Mouse (Mus musculus): ENCODE measurements around the gene Il2rg. TPM values are rescaled to one million over a fixed set of nuclear protein-coding genes. Genes with fewer than 3 reads are reported as not detected.

Gene Il2rg
- polyA plus RNA-seq, 1 experiment from 2014 or later: 12.2 TPM

DNA sequence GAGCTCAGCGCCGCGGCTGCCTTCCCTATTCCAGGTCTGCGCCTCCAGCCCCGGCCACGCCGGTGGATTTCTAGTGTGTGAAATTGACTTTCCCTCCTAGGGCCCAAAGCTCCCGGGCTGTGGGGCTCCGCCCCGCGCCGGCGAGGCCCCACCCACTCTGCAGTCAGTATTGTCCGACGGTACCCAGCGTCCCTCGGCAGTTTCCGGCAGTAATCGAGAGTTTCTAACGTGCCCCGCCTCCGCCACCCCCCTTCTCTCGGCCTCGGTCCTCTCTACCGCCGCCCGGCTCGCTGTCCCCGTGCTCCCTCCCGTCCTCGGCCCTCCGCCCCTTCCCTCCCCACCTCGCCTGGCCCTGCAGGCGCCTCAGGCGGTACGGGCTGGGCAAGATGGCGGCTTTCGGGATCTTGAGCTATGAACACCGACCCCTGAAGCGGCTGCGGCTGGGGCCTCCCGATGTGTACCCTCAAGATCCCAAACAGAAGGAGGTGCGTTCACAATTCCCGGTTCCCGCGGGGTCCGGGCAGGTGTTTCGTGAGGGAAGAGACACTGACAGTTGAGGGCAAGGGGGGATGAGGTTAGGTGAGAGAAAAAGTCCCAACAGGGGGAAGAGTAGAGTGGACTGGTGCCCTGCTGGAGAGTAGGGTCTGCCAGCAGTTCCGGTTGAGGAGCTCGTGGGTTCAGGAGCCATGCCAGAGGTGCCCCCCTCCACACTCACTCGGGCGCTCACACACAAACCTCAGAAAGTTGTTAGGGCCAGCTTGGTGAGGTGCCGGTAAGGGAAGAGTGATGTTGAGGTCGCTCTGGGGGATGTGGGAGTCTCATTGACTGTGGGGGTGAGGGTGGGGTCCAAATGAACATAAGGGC is 6.1 kb upstream of the Il2rg start, which contains the start of gene Med12:
Gene Med12, plus strand, starts transcription at position 156 of the 864 bp plus-strand sequence.
- peak; percentile 95 for ATAC-seq (replicated peaks; ENCODE audit: insufficient number of reproducible peaks, low FRiP score, low TSS enrichment)
- Histone ChIP-seq H3K4me2 (peak within 1 kb of the TSS; percentile 62), H3K27ac (ENCODE audit: low read depth, low read length) (peak within 1 kb of the TSS; percentile 50), H3K27me3 (ENCODE audit: control insufficient read depth, insufficient read depth, low read length) (peaks cover 4% of the 10 kb centered on the region; the same call in 1 of the 2 replicates), H3K4me3 (ENCODE audit: low read depth, low read length) (peak within 1 kb of the TSS; percentile 64), H3K4me1 (ENCODE audit: control insufficient read depth, insufficient read depth, low read length) (no peaks in the 10 kb centered on the region), H3K36me3 (ENCODE audit: control insufficient read depth, insufficient read depth, low read length) (no peaks in the 10 kb centered on the region; the same call in 1 of the 2 replicates), H3K9ac (ENCODE audit: low read depth, low read length) (peak within 1 kb of the TSS; percentile 84), H3K9me3 (replicated peaks; ENCODE audit: control insufficient read depth, low read length) (no peaks in the 10 kb centered on the region)
- 9% methylated on average over 54 of the region's 54 CpGs for WGBS (ENCODE audit: insufficient replicate concordance)

DNA sequence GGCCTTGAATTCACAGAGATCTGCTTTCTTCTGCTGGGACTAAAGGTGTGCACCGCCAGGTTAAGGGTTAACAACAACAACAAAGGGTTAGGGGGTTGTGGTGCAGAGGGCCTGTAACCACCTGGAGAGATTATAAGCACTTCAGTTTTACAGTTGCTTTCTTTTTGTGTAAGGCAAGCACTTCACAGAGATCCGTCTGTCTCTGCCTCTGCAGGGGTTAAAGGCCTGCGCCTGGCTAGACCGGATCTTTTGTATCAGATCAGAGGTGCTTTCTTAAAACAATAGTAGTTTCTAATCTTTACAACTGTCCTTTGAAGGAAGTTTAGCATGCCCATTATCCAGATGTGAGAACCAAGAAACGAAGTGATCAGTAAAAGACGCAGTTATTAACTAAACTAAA is 5.4 kb upstream of the Il2rg start:
- no peak for ATAC-seq (replicated peaks; ENCODE audit: insufficient number of reproducible peaks, low FRiP score, low TSS enrichment)
- Histone ChIP-seq H3K9me3 (replicated peaks; ENCODE audit: control insufficient read depth, low read length) (no peaks in the 10 kb centered on the region), H3K36me3 (ENCODE audit: control insufficient read depth, insufficient read depth, low read length) (no peaks in the 10 kb centered on the region; the same call in 1 of the 2 replicates), H3K27me3 (ENCODE audit: control insufficient read depth, insufficient read depth, low read length) (peaks cover 4% of the 10 kb centered on the region; the same call in 1 of the 2 replicates), H3K9ac (ENCODE audit: low read depth, low read length) (peak overlapping the region; percentile 84), H3K4me3 (ENCODE audit: low read depth, low read length) (peak overlapping the region; percentile 64), H3K4me1 (ENCODE audit: control insufficient read depth, insufficient read depth, low read length) (no peaks in the 10 kb centered on the region), H3K4me2 (peak overlapping the region; percentile 49), H3K27ac (ENCODE audit: low read depth, low read length) (peak overlapping the region; percentile 50)
- WGBS (ENCODE audit: insufficient replicate concordance): 19% methylated on average over 6 of the region's 6 CpGs

DNA sequence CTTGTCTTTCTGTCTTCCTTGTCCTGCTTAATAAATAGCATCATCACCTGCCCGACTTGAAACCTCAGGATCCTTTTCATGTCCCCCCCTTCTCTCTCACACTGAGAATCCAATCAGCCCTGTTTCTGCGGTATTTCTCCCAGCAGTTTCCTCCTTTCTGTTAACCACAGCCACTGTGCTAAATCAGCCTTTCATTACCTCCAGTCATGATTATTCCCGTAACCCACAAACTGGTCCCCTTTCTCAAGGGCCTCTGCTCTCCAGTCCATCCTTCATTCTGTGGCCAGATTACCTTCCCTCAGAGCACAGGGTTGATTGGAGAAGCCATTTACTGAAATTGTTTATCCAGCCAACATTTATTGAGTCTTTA is 685 bp upstream of the Il2rg start, which contains the start of gene Gm20489:
Gene Gm20489, minus strand, starts transcription at position 269 of the 370 bp plus-strand sequence.
- no peak for ATAC-seq (replicated peaks; ENCODE audit: insufficient number of reproducible peaks, low FRiP score, low TSS enrichment)
- no peaks in the 10 kb centered on the region for H3K4me1 ChIP-seq (ENCODE audit: control insufficient read depth, insufficient read depth, low read length)
- no peak within 1 kb of the TSS for H3K27ac ChIP-seq (ENCODE audit: low read depth, low read length)
- no peaks in the 10 kb centered on the region for H3K36me3 ChIP-seq (ENCODE audit: control insufficient read depth, insufficient read depth, low read length)
- WGBS (ENCODE audit: insufficient replicate concordance): 52% methylated on average over 3 of the region's 3 CpGs
- no peaks in the 10 kb centered on the region; the same call in 1 of the 2 replicates for H3K27me3 ChIP-seq (ENCODE audit: control insufficient read depth, insufficient read depth, low read length)
- no peaks in the 10 kb centered on the region for H3K9me3 ChIP-seq (replicated peaks; ENCODE audit: control insufficient read depth, low read length)
- H3K4me2 ChIP-seq: 0 out of 2 replicates have a peak within 1 kb of the TSS, but pooled peaks have one; percentile 3
- H3K9ac ChIP-seq (ENCODE audit: low read depth, low read length): no peak within 1 kb of the TSS
- no peak within 1 kb of the TSS for H3K4me3 ChIP-seq (ENCODE audit: low read depth, low read length)

DNA sequence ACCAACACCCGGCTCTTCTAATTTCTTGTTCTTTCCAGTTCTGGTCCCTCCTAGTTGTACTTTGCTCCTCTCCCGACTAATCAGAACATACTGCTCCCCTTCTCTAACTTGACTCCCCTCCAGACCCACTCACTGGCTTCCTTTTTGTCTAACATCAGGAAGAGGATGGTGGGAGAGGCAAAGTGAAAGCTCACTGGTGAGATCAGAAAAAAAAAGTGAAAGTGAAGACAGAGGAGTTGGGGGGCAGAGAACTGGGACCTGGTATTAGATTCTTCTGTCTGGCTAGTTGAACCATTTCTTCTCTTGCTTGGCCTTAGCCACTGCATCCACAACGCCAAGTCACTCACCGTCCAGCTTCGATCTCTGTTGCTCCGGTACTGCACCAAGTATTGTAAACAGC is 1.4 kb downstream of the Il2rg start:
- Histone ChIP-seq H3K4me1 (ENCODE audit: control insufficient read depth, insufficient read depth, low read length) (no peaks in the 10 kb centered on the region), H3K4me2 (no peak overlapping the region), H3K36me3 (ENCODE audit: control insufficient read depth, insufficient read depth, low read length) (no peaks in the 10 kb centered on the region), H3K27ac (ENCODE audit: low read depth, low read length) (no peak overlapping the region), H3K9ac (ENCODE audit: low read depth, low read length) (no peak overlapping the region), H3K27me3 (ENCODE audit: control insufficient read depth, insufficient read depth, low read length) (no peaks in the 10 kb centered on the region; the same call in 1 of the 2 replicates), H3K9me3 (replicated peaks; ENCODE audit: control insufficient read depth, low read length) (no peaks in the 10 kb centered on the region), H3K4me3 (ENCODE audit: low read depth, low read length) (no peak overlapping the region)
- 89% methylated on average over 6 of the region's 6 CpGs for WGBS (ENCODE audit: insufficient replicate concordance)
- no peak for ATAC-seq (replicated peaks; ENCODE audit: insufficient number of reproducible peaks, low FRiP score, low TSS enrichment)

DNA sequence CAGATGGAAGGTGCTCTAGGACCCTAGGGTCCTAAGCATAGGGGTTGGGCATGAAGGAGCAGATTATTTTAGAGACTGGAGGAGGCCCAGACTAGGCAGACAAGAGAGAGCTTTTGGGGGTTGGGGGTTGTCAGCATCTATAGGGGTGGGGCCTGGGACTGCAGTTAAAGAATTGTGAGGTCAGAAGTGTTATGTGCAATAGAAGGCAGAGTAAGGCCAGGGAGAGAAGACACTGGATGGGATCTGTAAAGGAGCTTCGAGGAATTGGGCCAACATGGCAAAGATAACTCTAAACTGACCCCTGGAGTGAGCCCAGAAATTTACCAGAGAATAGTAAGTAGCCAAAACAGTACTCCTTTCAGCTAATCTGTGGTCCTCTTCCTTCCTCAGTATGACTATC is 4.2 kb downstream of the Il2rg start, which contains the start of gene Gm614:
Gene Gm614, minus strand, starts transcription at position 101 of the 400 bp plus-strand sequence.
- Histone ChIP-seq H3K27ac (ENCODE audit: low read depth, low read length) (no peak within 1 kb of the TSS), H3K27me3 (ENCODE audit: control insufficient read depth, insufficient read depth, low read length) (no peaks in the 10 kb centered on the region), H3K4me1 (ENCODE audit: control insufficient read depth, insufficient read depth, low read length) (peaks cover 4% of the 10 kb centered on the region; the same call in 1 of the 2 replicates), H3K36me3 (ENCODE audit: control insufficient read depth, insufficient read depth, low read length) (no peaks in the 10 kb centered on the region), H3K9me3 (replicated peaks; ENCODE audit: control insufficient read depth, low read length) (no peaks in the 10 kb centered on the region), H3K4me2 (no peak within 1 kb of the TSS), H3K4me3 (ENCODE audit: low read depth, low read length) (no peak within 1 kb of the TSS), H3K9ac (ENCODE audit: low read depth, low read length) (no peak within 1 kb of the TSS)
- 86% methylated on average over 1 of the region's 1 CpGs for WGBS (ENCODE audit: insufficient replicate concordance)
- ATAC-seq (replicated peaks; ENCODE audit: insufficient number of reproducible peaks, low FRiP score, low TSS enrichment): no peak

DNA sequence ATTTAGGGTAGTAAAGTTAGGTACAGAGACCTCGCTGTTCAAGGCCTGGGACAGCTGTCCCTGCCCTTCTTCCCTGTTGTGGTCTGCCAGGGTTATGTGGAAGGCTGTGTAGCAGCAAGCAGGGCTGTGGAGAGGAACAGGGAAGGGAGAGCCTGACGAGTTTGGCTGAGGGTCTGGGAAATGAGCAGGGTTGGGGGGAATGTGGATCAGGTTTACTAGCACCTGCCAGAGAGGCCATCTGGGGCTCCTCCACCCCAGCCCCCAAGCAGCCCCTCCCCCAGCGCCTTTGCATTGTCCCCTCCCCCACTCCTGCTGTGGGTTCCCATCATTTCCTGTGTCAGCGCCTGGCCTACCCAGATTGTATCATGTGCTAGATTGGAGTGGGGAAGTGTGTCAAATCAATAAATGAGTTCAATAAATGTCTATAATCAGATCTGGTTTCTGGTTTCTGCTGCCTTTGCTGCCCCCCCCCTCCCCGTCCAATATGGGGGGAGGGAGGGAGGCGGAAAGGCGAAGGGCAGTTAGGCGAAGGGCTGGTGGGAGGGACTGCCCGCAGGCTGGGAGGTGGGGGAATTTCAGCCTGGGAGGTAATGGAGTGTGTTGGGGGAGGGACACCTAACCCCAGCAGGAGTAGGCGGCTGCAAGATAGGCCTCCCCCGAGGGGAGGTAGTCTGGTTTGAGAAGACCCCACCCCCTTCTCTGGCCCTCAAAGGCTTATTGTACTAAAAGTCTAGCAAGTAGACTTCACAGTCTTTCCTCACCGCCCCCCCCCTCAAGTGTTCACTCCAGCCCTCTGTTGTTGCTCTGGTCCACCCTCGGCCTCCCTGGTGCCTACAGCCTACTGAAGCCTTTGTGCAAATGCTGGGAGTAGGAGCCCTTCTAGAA is 7.4 kb downstream of the Il2rg start:
- WGBS (ENCODE audit: insufficient replicate concordance): 19% methylated on average over 10 of the region's 13 CpGs
- ATAC-seq (replicated peaks; ENCODE audit: insufficient number of reproducible peaks, low FRiP score, low TSS enrichment): peak; percentile 60
- H3K4me2 ChIP-seq: no peak overlapping the region; the same call in 1 of the 2 replicates
- H3K36me3 ChIP-seq (ENCODE audit: control insufficient read depth, insufficient read depth, low read length): no peaks in the 10 kb centered on the region
- no peaks in the 10 kb centered on the region for H3K27me3 ChIP-seq (ENCODE audit: control insufficient read depth, insufficient read depth, low read length)
- no peak overlapping the region for H3K9ac ChIP-seq (ENCODE audit: low read depth, low read length)
- no peak overlapping the region for H3K4me3 ChIP-seq (ENCODE audit: low read depth, low read length)
- H3K4me1 ChIP-seq (ENCODE audit: control insufficient read depth, insufficient read depth, low read length): peaks cover 9% of the 10 kb centered on the region
- no peaks in the 10 kb centered on the region for H3K9me3 ChIP-seq (replicated peaks; ENCODE audit: control insufficient read depth, low read length)
- H3K27ac ChIP-seq (ENCODE audit: low read depth, low read length): peak overlapping the region; percentile 74

DNA sequence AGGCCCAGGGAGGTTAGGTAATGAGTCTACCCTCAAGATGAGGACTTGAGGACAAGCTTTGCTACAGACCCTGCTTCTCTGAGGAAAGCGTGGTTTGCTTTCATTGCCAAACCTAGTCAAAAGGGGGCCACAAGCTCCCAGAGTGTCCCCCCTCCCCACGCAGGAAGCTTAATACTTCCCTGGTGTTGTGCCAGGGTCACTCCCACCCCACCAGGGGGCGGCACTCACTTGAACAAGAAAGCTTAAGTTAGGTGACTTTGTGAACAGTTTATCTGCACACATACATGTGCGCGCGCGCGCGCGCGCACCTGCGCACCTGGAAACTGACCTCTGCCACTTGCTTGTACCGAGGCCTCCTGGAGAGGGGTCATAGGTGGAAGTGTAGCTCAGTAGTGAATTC is 11.5 kb downstream of the Il2rg start:
- peak overlapping the region; percentile 69 for H3K4me2 ChIP-seq
- WGBS (ENCODE audit: insufficient replicate concordance): 69% methylated on average over 13 of the region's 13 CpGs
- no peak overlapping the region for H3K27ac ChIP-seq (ENCODE audit: low read depth, low read length)
- no peak overlapping the region for H3K9ac ChIP-seq (ENCODE audit: low read depth, low read length)
- H3K36me3 ChIP-seq (ENCODE audit: control insufficient read depth, insufficient read depth, low read length): no peaks in the 10 kb centered on the region
- no peaks in the 10 kb centered on the region for H3K9me3 ChIP-seq (replicated peaks; ENCODE audit: control insufficient read depth, low read length)
- H3K27me3 ChIP-seq (ENCODE audit: control insufficient read depth, insufficient read depth, low read length): 0 out of 2 replicates have a peak, but pooled peaks cover 3% of the 10 kb centered on the region
- H3K4me3 ChIP-seq (ENCODE audit: low read depth, low read length): 0 out of 2 replicates have a peak overlapping the region, but pooled peaks have one; percentile 65
- peaks cover 9% of the 10 kb centered on the region for H3K4me1 ChIP-seq (ENCODE audit: control insufficient read depth, insufficient read depth, low read length)
- ATAC-seq (replicated peaks; ENCODE audit: insufficient number of reproducible peaks, low FRiP score, low TSS enrichment): no peak

DNA sequence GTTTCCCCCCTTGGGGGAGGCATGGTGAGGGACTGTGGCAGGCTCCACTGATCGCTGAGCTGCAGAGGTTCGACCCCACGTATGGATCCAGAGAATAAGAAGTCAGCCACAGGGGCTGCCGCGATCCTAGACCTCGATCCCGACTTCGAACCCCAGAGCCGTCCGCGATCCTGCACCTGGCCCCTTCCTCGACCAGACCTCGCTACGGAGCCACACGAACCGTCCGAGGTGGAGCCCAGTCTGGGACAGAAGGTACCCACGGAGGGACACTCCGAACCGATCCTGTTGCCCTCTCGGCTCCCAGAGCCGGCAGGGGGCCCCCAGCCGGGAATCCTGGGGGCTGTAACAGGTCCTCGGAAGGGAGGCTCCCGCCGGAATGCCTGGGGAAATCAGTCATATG is 13.3 kb downstream of the Il2rg start:
- peak overlapping the region; percentile 57; the same call in 1 of the 2 replicates for H3K27ac ChIP-seq (ENCODE audit: low read depth, low read length)
- peak overlapping the region; percentile 67 for H3K9ac ChIP-seq (ENCODE audit: low read depth, low read length)
- whole genome bisulfite sequencing (ENCODE audit: insufficient replicate concordance): 19% methylated on average over 26 of the region's 26 CpGs
- 0 out of 2 replicates have a peak, but pooled peaks cover 3% of the 10 kb centered on the region for H3K27me3 ChIP-seq (ENCODE audit: control insufficient read depth, insufficient read depth, low read length)
- H3K4me1 ChIP-seq (ENCODE audit: control insufficient read depth, insufficient read depth, low read length): peaks cover 5% of the 10 kb centered on the region; the same call in 1 of the 2 replicates
- H3K9me3 ChIP-seq (replicated peaks; ENCODE audit: control insufficient read depth, low read length): no peaks in the 10 kb centered on the region
- H3K4me2 ChIP-seq: peak overlapping the region; percentile 69
- H3K4me3 ChIP-seq (ENCODE audit: low read depth, low read length): peak overlapping the region; percentile 65
- peak; percentile 16; the same call in 1 of the 2 replicates for ATAC-seq (replicated peaks; ENCODE audit: insufficient number of reproducible peaks, low FRiP score, low TSS enrichment)
- H3K36me3 ChIP-seq (ENCODE audit: control insufficient read depth, insufficient read depth, low read length): no peaks in the 10 kb centered on the region

Measured in heart, embryonic 11.5 days (tissue).